Mouse (Mus musculus): Measurements from ENCODE around the gene Rreb1. TPM values are rescaled to one million over a fixed set of nuclear protein-coding genes. Genes with fewer than 3 reads are reported as not detected.

Rreb1 gene
- polyA plus RNA-seq, 1 experiment from 2014 or later = 5.4 TPM

DNA sequence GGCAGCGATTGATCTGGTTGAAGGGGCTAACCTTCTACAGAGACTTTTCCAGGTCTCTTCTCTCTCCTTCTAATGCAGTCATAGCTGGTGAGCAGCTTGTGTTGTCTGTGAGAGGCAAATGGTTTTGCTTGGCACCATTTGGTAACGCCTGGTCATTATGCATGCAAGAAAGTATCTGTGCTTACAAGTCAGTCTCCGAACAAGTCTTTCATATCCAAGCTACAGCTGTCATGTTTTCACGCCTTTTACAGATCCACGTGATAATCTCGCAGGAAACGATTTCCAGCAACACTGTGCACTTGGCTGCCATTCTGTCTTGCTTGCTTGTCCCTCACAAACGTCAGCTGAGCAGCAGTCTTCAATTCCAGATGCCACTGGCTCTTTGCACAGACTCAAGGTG, 191.8 kb downstream of the Rreb1 start:
- H3K36me3 ChIP-seq (ENCODE audit: control insufficient read depth, insufficient read depth, low read length) = no peaks in the 10 kb centered on the region
- no peaks in the 10 kb centered on the region for H3K27me3 ChIP-seq (ENCODE audit: control insufficient read depth, insufficient read depth, low read length)
- peaks cover 9% of the 10 kb centered on the region for H3K4me1 ChIP-seq (ENCODE audit: control insufficient read depth, insufficient read depth, low read length)
- ATAC-seq (ENCODE audit: insufficient number of reproducible peaks, low FRiP score, low TSS enrichment, low read depth) = no peak
- no peak overlapping the region for H3K9ac ChIP-seq (ENCODE audit: low read length)
- no peak overlapping the region for H3K27ac ChIP-seq (replicated peaks; ENCODE audit: low read depth, low read length)
- H3K4me2 ChIP-seq (ENCODE audit: low read depth, severe bottlenecking) = no peak overlapping the region
- H3K4me3 ChIP-seq (ENCODE audit: low read depth, low read length) = no peak overlapping the region
- DNase-seq (ENCODE audit: low spot score) = no peak
- 60% methylated on average over 8 of the region's 8 CpGs for WGBS
- no peaks in the 10 kb centered on the region for H3K9me3 ChIP-seq (ENCODE audit: control insufficient read depth, low read length)

DNA sequence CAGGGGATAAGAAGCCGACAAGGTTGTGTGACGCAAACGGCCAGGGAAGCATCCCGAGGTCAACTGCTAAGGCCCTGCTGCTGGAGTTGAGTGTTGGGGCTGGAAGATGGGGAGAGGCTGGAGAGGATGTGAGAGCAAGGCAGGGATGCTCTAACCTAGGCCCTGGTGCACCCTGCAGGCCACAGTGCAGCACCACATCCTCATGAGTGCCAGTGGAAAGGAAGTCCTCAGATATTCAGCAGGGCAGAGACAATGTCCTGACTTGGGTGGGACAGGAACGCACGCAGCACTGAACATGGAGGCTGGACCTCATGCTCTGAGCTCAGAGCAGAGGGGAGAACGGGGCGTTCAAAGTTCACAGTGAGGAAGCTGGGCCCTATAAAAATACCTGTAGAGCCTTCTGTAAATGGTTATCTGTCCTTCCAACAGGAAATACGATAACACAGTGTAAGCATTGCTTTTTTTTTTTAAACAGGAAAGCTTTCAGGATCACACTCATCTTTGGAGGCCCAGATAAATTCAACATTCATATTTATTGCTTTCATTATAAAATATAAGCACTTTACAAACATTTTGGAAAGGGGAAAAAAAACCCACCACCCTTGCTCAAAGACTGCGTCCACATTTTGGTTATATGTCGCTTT, 192.8 kb downstream of the Rreb1 start:
- 87% methylated on average over 11 of the region's 11 CpGs for WGBS

DNA sequence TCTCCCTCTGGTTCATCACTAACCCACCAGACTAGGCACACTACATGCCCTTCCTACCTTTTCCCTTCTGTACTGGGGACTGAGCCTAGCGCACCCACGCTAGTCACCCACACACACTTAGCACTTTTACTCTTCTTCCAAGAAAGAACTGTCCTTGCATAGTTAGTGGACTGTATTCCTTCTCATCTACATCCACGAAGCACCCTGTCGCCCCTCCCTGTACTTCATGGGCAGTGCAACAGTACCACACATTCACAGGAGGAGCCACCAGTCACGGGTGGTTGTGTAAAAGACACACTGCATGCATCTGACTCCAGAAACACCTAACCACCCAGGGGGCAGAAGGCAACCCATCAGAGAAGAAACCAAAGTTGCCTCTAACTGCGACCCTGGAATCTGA, 195.8 kb downstream of the Rreb1 start:
- H3K4me2 ChIP-seq (ENCODE audit: low read depth, severe bottlenecking) = no peak overlapping the region
- no peak overlapping the region for H3K27ac ChIP-seq (replicated peaks; ENCODE audit: low read depth, low read length)
- WGBS = 83% methylated on average over 6 of the region's 6 CpGs
- no peak overlapping the region for H3K9ac ChIP-seq (ENCODE audit: low read length)
- DNase-seq (ENCODE audit: low spot score) (no peak), ATAC-seq (ENCODE audit: insufficient number of reproducible peaks, low FRiP score, low TSS enrichment, low read depth) (no peak)
- no peaks in the 10 kb centered on the region for H3K4me1 ChIP-seq (ENCODE audit: control insufficient read depth, insufficient read depth, low read length)
- H3K9me3 ChIP-seq (ENCODE audit: control insufficient read depth, low read length) = no peaks in the 10 kb centered on the region
- no peaks in the 10 kb centered on the region for H3K27me3 ChIP-seq (ENCODE audit: control insufficient read depth, insufficient read depth, low read length)
- H3K36me3 ChIP-seq (ENCODE audit: control insufficient read depth, insufficient read depth, low read length) = peaks cover 11% of the 10 kb centered on the region
- H3K4me3 ChIP-seq (ENCODE audit: low read depth, low read length) = no peak overlapping the region

More for the DNA sequence above, 192.8 kb downstream of the Rreb1 start:
- H3K36me3 ChIP-seq (ENCODE audit: control insufficient read depth, insufficient read depth, low read length) = no peaks in the 10 kb centered on the region
- H3K9ac ChIP-seq (ENCODE audit: low read length) = no peak overlapping the region
- no peak overlapping the region for H3K27ac ChIP-seq (replicated peaks; ENCODE audit: low read depth, low read length)
- H3K4me2 ChIP-seq (ENCODE audit: low read depth, severe bottlenecking) = no peak overlapping the region
- no peaks in the 10 kb centered on the region for H3K9me3 ChIP-seq (ENCODE audit: control insufficient read depth, low read length)
- no peak for DNase-seq (ENCODE audit: low spot score)
- no peaks in the 10 kb centered on the region for H3K27me3 ChIP-seq (ENCODE audit: control insufficient read depth, insufficient read depth, low read length)
- no peak overlapping the region for H3K4me3 ChIP-seq (ENCODE audit: low read depth, low read length)
- peaks cover 9% of the 10 kb centered on the region for H3K4me1 ChIP-seq (ENCODE audit: control insufficient read depth, insufficient read depth, low read length)
- ATAC-seq (ENCODE audit: insufficient number of reproducible peaks, low FRiP score, low TSS enrichment, low read depth) = no peak

DNA sequence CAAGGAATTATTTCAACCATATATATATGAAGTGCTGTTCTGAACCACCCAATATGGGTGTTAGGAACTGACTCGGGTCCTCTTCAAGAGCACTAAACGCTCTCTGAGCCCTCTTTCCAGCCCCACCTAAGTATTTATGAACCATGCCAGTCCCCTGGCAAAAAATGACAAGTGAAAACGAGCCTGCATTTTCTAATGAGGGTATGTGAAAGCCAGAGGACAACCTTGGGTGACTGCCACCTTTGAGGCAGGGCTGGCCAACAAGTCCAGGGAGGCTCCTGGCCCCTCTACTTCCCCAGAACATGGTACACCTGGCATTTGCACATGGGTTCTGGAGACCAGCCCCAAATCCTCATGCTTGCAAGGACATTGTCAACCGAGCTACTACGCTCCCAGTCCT, 196.5 kb downstream of the Rreb1 start:
- H3K4me1 ChIP-seq (ENCODE audit: control insufficient read depth, insufficient read depth, low read length) = no peaks in the 10 kb centered on the region
- peaks cover 13% of the 10 kb centered on the region for H3K36me3 ChIP-seq (ENCODE audit: control insufficient read depth, insufficient read depth, low read length)
- WGBS = 86% methylated on average over 5 of the region's 5 CpGs
- no peaks in the 10 kb centered on the region for H3K27me3 ChIP-seq (ENCODE audit: control insufficient read depth, insufficient read depth, low read length)
- H3K9me3 ChIP-seq (ENCODE audit: control insufficient read depth, low read length) = no peaks in the 10 kb centered on the region
- DNase-seq (ENCODE audit: low spot score) (no peak), ATAC-seq (ENCODE audit: insufficient number of reproducible peaks, low FRiP score, low TSS enrichment, low read depth) (no peak)
- no peak overlapping the region for H3K9ac ChIP-seq (ENCODE audit: low read length)
- no peak overlapping the region for H3K27ac ChIP-seq (replicated peaks; ENCODE audit: low read depth, low read length)
- no peak overlapping the region for H3K4me3 ChIP-seq (ENCODE audit: low read depth, low read length)
- no peak overlapping the region for H3K4me2 ChIP-seq (ENCODE audit: low read depth, severe bottlenecking)

DNA sequence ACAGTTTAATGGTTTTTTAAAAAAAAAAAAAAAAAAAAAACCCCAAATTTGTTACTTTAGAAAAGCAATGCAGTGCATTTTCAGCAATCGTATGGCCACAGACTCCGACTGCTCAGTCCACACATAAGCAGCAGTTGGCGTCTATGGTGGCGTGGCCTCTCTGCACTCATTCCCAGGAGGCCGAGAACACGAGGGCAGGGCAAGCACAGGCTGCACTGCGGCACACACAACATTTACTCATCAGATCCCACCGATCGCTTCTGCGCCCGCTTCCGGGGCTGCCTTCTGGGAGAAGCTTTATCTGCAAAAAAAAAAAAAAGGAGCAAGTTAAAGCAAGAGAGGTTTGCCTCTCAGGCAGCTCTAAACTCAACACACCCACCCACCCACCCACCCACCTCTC, 201.3 kb downstream of the Rreb1 start:
- Histone ChIP-seq H3K9me3 (ENCODE audit: control insufficient read depth, low read length) (no peaks in the 10 kb centered on the region), H3K36me3 (ENCODE audit: control insufficient read depth, insufficient read depth, low read length) (peaks cover 24% of the 10 kb centered on the region), H3K27me3 (ENCODE audit: control insufficient read depth, insufficient read depth, low read length) (no peaks in the 10 kb centered on the region), H3K4me2 (ENCODE audit: low read depth, severe bottlenecking) (no peak overlapping the region), H3K27ac (replicated peaks; ENCODE audit: low read depth, low read length) (no peak overlapping the region), H3K4me1 (ENCODE audit: control insufficient read depth, insufficient read depth, low read length) (no peaks in the 10 kb centered on the region), H3K4me3 (ENCODE audit: low read depth, low read length) (no peak overlapping the region), H3K9ac (ENCODE audit: low read length) (no peak overlapping the region)
- no peak for DNase-seq (ENCODE audit: low spot score)
- ATAC-seq (ENCODE audit: insufficient number of reproducible peaks, low FRiP score, low TSS enrichment, low read depth) = no peak
- WGBS = 93% methylated on average over 12 of the region's 12 CpGs

DNA sequence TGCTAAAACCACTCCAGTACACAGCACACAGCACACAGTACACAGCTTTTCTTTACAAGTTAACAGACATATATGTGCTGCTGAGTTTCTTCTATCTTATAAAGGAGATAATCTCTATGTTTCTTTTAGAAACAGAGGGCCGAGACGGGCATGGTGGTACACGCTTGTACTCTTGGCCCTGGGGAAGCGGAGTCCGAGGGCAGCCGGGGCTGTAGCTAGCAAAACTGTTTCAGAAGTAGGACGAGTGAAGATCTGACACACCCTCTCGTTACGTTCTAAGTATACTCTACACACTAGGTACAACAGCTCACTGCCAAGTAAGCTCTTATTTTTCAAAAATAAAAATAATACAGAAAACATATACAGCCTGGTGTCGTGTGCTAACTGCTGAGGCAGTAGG, 202.1 kb downstream of the Rreb1 start:
- H3K36me3 ChIP-seq (ENCODE audit: control insufficient read depth, insufficient read depth, low read length) = peaks cover 25% of the 10 kb centered on the region
- H3K9me3 ChIP-seq (ENCODE audit: control insufficient read depth, low read length) = no peaks in the 10 kb centered on the region
- no peak for DNase-seq (ENCODE audit: low spot score)
- WGBS = 97% methylated on average over 10 of the region's 10 CpGs
- H3K9ac ChIP-seq (ENCODE audit: low read length) = no peak overlapping the region
- H3K4me3 ChIP-seq (ENCODE audit: low read depth, low read length) = no peak overlapping the region
- no peak for ATAC-seq (ENCODE audit: insufficient number of reproducible peaks, low FRiP score, low TSS enrichment, low read depth)
- no peaks in the 10 kb centered on the region for H3K4me1 ChIP-seq (ENCODE audit: control insufficient read depth, insufficient read depth, low read length)
- no peak overlapping the region for H3K27ac ChIP-seq (replicated peaks; ENCODE audit: low read depth, low read length)
- no peaks in the 10 kb centered on the region for H3K27me3 ChIP-seq (ENCODE audit: control insufficient read depth, insufficient read depth, low read length)
- no peak overlapping the region for H3K4me2 ChIP-seq (ENCODE audit: low read depth, severe bottlenecking)

GRCm38 (mm10) chr13:37981063-37981462, 202.9 kb downstream of the Rreb1 start:
- no peak for ATAC-seq (ENCODE audit: insufficient number of reproducible peaks, low FRiP score, low TSS enrichment, low read depth)
- no peak overlapping the region for H3K9ac ChIP-seq (ENCODE audit: low read length)
- H3K4me3 ChIP-seq (ENCODE audit: low read depth, low read length) = no peak overlapping the region
- no peak for DNase-seq (ENCODE audit: low spot score)
- no peaks in the 10 kb centered on the region for H3K27me3 ChIP-seq (ENCODE audit: control insufficient read depth, insufficient read depth, low read length)
- H3K36me3 ChIP-seq (ENCODE audit: control insufficient read depth, insufficient read depth, low read length) = peaks cover 30% of the 10 kb centered on the region
- 93% methylated on average over 5 of the region's 5 CpGs for WGBS
- no peak overlapping the region for H3K4me2 ChIP-seq (ENCODE audit: low read depth, severe bottlenecking)
- H3K27ac ChIP-seq (replicated peaks; ENCODE audit: low read depth, low read length) = no peak overlapping the region
- H3K4me1 ChIP-seq (ENCODE audit: control insufficient read depth, insufficient read depth, low read length) = no peaks in the 10 kb centered on the region
- no peaks in the 10 kb centered on the region for H3K9me3 ChIP-seq (ENCODE audit: control insufficient read depth, low read length)

- ATAC-seq (ENCODE audit: insufficient number of reproducible peaks, low FRiP score, low TSS enrichment, low read depth) (no peak), DNase-seq (ENCODE audit: low spot score) (no peak)
- H3K27ac ChIP-seq (replicated peaks; ENCODE audit: low read depth, low read length) = no peak overlapping the region
- no peak overlapping the region for H3K4me2 ChIP-seq (ENCODE audit: low read depth, severe bottlenecking)
- no peak overlapping the region for H3K9ac ChIP-seq (ENCODE audit: low read length)
- H3K4me3 ChIP-seq (ENCODE audit: low read depth, low read length) = no peak overlapping the region
- no peaks in the 10 kb centered on the region for H3K27me3 ChIP-seq (ENCODE audit: control insufficient read depth, insufficient read depth, low read length)
- WGBS = 92% methylated on average over 10 of the region's 10 CpGs
- H3K36me3 ChIP-seq (ENCODE audit: control insufficient read depth, insufficient read depth, low read length) = peaks cover 35% of the 10 kb centered on the region
- H3K9me3 ChIP-seq (ENCODE audit: control insufficient read depth, low read length) = no peaks in the 10 kb centered on the region
- H3K4me1 ChIP-seq (ENCODE audit: control insufficient read depth, insufficient read depth, low read length) = no peaks in the 10 kb centered on the region
These were observed 208.0 kb downstream of the Rreb1 start for GRCm38 (mm10) chr13:37986166-37986565.

GRCm38 (mm10) chr13:37989701-37990100, 211.5 kb downstream of the Rreb1 start:
- Histone ChIP-seq H3K9me3 (ENCODE audit: control insufficient read depth, low read length) (no peaks in the 10 kb centered on the region), H3K36me3 (ENCODE audit: control insufficient read depth, insufficient read depth, low read length) (peaks cover 29% of the 10 kb centered on the region), H3K27me3 (ENCODE audit: control insufficient read depth, insufficient read depth, low read length) (no peaks in the 10 kb centered on the region), H3K27ac (replicated peaks; ENCODE audit: low read depth, low read length) (no peak overlapping the region), H3K4me3 (ENCODE audit: low read depth, low read length) (no peak overlapping the region), H3K9ac (ENCODE audit: low read length) (no peak overlapping the region), H3K4me1 (ENCODE audit: control insufficient read depth, insufficient read depth, low read length) (no peaks in the 10 kb centered on the region), H3K4me2 (ENCODE audit: low read depth, severe bottlenecking) (no peak overlapping the region)
- ATAC-seq (ENCODE audit: insufficient number of reproducible peaks, low FRiP score, low TSS enrichment, low read depth) = no peak
- DNase-seq (ENCODE audit: low spot score) = no peak
- WGBS = 92% methylated on average over 8 of the region's 8 CpGs

Measured in limb, embryonic 11.5 days (tissue).